Mouse (Mus musculus) spleen, postnatal 14 days (tissue): ENCODE results near the gene Mrpl22.
A peak's percentile ranks its signal among the peaks of the same experiment; 100 is the strongest.
"Not testable (repeated sequence)": the region's sequence is repeated elsewhere in the genome, so short reads cannot be mapped to it uniquely, and the experiment has no call there.

Source experiments
- DNase-seq, 2 experiments: peaks; one replicate each; pipeline ENCODE4 v3.0.0; 2021 to 2022; ENCODE audit warnings: low spot score in 2 of 2

Mrpl22 gene

DNA sequence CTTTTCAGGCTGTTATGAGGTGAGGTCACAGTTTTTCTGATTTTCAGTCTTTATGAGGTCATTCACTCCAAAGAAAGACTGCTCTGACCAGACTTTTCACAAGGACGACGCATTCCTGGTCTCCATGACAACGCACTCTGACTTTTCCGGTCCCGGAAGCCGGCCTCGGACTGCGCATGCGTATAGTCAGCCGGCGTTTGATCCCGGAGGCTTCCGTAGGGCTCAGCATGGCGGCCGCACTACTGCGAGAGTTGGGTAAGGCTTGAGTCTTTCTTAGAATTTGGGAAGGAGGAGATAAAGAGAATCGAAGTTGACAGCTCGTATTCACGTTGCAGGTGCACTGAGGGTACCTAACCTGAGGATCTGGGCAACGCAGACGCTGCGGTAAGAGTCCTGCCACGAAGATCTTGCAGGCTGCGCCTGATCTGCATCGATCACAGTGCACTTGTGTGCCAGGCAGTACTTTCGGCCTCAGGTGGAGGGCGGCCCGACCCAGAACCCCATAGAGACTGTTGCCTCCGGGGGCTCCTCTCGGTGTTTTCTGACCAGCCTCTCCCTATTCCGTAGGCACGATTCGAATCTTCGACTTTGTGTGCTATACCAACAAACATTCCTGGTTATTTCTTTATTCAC lies at the start of gene Mrpl22:
Mrpl22 (plus strand) TSS at position 203 of the 633 bp plus-strand sequence.
- DNase-seq: peak; percentile 86 to 93

DNA sequence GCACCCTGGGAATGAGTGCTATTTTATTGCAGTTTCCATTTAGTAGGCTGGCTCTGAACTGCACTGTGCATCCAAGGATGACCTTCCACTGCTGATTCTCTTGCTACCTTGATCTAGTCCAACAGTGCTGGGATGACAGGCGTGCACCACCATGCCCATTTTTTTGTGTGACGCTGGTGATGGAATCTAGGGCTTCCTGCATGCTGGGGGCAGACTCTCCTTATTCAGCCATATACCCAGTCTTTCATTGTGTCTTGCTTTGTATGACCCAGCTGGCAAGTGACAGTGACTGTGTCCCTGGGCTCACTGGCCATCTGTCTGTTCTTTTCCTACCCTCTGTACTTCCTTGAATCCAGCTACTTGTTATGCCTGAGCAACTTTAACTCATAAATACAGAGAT lies 47.8 kb upstream of the Mrpl22 start:
- DNase-seq: no peak

DNA sequence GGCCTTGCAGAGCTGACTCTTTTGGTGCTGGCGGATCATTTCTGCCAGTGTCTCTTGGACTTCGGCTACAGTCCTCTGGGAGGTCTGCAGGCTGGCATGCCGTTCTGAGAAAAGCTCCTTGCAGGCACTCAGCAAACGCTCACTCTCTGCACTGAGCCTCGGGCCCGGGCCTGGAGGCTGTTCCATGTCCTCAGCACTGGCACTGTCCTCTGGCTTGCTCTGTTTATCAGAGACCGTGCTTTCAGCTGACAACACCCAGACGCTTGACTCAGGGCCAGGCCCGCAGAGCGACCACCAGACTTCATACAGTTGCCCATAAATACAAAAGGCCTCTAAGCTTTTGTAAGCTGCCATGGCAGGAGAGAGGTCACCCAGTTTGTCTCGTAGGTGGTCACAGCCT lies 46.4 kb upstream of the Mrpl22 start:
- no peak for DNase-seq

DNA sequence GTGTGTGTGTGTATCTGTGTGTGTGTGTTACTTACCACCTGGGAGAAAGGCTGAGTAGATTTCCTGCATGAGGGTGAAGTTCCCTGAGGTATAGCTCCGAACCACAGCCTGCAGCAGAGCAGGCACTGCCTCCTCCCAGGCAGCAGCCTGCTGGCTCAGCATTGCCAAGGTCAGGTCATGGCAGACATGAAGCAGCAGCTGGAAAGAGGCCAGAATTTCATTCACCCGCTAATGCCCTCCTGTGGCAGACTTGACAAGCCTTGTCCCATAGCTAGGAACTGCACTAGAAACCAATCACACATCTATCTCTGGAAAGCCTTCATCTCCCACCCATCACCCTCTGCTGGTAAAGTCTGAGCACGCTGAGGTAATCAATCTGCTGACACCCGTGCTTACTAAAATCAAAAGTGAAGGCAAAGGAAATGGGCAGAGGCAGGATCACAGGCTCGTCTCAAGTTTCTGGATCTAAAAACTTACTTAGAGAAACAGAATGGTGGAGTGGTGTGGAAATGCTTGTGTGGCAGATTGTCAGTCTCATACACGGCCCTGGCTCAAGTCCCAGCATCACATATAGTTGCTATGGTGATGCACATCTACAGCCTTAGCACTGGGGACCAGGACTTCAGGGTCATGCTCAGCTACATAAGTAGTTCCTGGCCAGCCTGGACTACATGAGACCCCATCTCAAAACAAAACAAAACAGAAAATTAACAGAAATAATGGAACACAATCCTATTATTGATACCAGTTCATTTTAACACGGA lies 44.9 kb upstream of the Mrpl22 start:
- DNase-seq: peak in 1 of 2 experiments; percentile 20

DNA sequence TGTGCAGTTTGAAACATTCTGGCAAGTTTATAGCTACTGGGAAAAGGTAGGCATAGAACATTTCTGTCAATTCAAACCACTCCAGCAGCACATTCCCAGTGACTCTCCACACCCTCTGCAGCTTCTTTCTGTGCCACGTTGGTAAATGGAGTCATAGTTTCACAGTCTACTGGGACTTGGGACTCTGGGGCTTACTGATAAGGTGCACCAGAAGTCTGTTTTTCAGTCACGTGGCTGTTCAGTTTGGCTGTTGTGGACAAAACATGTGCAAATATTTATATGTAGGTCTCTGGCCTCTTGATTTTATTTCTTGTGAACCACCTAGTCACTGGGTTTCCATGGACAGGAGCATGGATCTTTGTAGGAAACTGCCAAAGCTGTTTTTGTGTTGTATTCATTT lies 43.9 kb upstream of the Mrpl22 start:
- no peak for DNase-seq

DNA sequence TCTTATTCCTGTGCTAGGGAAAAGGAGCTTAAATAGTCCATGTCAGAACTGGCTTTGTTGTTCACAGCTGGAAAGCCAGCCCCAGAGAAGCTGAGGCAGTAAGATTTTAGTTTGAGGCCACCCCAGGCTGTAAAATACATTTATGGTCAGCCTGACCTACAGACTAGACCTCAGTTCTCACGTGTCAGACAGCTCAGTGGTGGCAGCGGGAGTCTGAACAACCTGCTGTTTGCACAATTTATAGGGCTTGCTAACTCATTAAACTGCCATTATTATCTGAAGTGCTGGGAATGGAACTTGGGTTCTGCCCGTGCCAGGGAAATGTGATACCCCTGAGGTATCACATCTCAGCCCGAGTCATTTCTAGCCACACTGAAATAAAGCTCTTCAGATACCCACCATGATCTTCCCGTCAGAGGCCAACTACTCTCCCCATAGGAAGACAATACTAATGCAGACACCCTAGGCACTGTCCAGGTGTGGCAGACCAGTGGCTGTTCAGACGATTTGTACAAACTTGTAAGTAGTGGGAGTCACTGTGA lies 42.1 kb upstream of the Mrpl22 start:
- DNase-seq: no peak

DNA sequence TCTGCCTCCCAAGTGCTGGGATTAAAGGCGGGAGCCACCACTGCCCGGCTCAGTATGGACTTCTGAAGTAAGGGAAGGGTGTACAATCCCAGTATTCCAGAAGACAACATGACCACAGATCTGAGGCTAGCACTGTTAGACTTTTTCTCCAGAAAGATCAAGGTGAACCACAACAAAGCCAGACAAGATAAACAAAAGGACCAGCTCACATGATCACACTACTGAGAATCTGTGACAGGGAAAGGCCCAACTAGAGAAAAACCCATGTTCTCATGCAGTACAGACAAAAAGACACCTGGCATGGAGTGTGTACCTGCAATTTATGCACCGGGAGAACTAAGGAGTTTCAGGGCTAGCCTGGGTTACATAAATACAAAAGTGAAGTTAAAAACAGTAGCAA lies 39.4 kb upstream of the Mrpl22 start:
- DNase-seq: no peak

DNA sequence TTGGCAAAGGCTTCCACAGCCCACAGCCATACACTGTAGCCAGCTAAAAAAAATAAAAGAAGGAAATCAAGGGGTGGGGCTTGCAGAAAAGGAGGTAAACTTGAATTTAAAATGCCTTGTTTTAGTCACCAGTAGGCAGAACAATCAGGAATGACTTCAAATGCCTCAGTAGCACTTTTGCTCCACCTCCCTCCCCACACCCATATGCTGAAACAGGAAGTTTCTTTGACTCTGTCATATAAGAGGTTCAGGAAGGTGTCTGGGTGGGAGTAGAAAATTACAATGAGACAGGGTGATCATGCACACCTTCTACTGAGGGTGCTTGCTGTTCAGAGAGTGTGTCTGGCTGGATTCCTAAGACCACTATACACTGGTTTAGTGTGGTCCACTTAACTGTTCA lies 36.6 kb upstream of the Mrpl22 start:
- no peak for DNase-seq

DNA sequence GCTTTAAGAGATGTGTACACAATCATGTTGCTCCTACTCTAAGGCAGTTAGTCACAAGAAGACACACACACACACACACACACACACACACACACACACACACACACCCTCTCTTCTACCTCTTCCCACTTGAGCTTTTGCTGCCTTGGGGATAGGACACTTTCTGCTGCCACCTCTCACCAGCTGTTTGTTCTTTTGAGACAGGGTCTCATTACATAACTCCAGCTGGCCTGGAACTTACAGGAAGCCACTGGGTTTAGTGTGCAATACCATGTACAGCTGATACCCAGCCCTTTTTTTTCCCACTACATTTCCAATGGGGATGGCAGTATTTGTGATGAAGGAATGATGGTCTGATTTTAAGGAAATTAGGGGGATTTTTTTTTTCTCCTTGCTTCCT lies 36.2 kb upstream of the Mrpl22 start:
- DNase-seq: no peak

DNA sequence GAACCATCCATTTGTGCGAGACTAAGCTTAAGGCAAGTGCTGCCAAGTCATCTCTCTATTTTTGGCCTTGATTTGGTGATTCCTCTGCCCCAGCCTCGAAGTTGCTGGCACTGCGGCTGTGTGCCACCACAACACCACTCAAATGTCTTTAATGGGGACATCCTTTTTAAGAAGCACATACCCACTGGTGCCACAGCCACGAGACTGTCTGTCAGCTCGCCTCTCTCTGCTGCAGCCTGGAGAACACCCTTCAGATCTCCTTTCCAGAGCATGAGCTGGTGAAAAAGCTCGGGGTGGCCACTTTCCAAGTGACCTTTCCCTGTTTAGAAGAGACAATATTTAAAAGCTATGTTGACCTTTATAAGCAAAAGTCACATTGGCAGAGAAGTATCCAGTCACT lies 34.8 kb upstream of the Mrpl22 start:
- DNase-seq: no peak

DNA sequence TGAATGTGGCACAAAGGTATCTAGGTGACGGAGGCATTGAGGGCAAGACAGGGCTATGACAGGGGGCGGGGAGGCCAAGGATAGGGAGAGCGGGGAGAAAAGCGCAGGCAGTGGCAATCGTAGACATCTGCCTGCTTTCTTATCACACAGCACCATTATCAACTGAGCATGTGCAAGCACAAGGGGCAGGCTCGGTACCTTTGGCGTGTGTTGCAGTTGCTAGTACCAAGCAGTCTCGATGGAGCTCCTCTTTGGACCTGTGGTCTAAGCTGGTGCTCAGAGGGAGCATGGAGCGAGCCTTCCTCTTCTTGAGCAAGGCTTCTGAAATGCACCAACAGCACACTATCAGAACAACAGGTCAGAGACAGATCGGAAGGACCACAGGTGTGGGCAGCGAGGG lies 32.6 kb upstream of the Mrpl22 start:
- no peak for DNase-seq

DNA sequence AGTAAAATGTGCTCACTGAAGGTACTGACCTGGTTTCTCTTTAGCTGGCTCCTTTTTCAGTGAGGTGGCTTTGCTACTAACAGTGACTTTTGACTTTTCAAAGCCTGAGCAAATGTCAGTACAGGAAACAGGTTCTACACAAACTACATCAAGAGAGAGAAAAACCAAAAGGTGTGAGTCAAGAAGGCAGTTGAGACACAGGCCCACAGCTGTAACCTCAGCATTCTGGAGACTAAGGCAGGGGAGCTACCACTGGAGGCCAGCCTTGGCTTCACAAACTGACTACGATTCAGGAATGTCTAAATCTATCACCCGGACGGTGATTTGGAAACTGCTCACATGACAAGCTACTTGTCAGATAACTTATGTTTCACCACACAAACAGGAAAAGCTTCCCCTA lies 32.0 kb upstream of the Mrpl22 start:
- no peak for DNase-seq

DNA sequence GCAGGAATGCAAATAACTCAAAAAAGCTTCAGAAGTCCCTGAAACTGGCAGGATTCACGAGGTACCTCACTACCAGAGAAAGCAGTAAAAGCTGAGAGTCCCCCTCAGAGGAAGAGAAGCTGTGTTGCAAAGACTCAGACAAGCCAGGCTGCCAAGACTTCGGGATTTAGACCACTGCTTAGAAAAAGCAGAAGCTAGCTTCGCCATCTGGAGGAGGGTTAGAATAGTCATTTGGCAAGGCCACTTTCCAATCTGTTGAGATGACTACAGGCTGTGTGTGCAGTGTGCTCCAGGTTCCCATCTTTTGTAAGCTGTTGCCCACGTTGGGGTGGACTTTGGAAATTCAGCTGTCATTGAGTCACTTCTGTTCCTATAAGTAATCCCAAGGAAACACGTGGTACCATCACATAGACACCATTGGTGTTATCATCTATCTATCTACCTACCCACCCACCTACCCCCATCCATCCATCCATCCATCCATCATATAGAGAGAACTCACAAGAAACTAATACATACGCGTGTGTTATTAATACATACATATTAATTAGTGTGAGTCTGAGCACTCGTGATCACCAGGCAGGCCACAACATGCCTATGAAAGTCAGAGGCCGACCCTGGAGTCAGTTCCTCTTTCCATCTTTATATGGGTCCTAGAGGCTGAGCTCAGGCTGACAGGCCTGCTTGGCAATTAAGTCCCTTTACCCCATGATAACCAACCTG lies 27.6 kb upstream of the Mrpl22 start:
- no peak for DNase-seq

DNA sequence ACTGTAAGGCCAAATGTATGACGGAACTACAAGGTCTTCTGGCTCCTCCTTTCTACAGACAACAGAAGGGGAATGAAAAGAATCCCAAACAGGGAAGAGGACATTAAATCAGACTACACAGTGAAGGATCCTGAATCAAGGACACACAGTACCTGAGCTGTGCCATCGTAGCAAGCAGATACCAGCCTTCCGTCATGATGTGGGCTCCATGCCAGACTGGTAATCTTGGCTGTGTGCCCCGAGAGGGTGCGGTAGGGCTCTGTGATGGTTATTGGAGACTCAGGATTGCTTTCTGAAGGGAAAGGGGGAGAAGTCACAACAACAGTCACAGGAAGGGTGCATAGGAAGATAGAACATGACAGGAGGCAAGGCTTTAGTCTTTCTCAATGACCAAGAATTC lies 25.2 kb upstream of the Mrpl22 start:
- peak in 1 of 2 experiments; percentile 8 for DNase-seq

DNA sequence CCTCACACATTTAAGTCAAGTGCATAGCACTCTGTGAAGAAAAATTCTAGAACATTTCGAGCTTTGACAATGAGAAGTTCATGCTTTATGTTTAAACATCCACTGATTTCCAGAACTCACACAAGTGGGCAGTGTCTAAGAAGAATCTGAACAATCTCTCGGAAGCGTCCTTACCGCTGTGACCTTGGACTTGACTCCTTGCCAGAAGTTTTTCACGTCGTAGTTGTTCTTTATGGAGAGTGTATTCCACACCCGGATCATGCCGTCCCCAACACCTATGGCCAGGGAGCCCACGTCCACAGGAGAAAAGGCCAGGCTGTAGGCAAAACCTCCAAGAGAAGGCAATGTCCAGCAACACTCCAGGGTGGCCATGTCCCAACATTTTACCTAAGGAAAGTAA lies 16.0 kb upstream of the Mrpl22 start:
- DNase-seq: no peak

DNA sequence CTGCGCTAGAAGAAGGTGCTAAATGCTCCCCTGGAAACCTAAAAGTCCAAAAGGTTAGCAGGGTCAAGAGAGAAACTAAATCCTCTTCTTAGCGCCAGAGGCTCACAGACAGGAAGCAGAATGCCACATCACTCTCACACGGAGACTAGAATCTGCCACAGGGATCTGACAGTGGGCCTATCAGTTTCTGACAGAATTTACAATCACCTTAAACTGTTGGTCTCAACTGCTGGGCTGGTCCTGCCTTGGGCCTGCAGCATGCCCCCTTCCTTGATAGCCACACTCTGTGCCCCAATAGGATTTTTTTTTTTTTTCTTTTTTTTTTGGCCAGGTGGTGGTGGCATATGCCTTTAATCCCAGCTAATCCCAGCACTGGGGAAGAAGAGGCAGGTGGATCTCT lies 14.6 kb upstream of the Mrpl22 start:
- DNase-seq: no peak

DNA sequence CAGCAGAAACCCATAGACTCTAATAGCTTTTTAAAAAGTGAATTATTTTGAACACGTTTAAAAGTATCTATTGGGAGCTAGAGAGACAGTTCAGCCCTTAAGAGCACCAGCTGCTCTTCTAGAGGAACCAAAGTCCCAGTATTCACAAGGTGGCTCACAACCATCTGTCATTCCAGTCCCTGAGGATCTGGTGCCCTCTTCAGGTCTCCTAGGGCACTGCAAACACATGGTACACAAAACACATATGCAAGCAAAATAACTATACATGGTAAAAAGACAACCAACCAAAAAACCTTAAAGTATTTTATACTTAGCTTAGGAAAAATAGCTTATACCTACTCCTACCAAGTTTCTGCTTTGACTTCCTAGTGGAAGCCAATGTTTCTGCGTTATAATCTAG lies 6.4 kb upstream of the Mrpl22 start:
- no peak for DNase-seq

DNA sequence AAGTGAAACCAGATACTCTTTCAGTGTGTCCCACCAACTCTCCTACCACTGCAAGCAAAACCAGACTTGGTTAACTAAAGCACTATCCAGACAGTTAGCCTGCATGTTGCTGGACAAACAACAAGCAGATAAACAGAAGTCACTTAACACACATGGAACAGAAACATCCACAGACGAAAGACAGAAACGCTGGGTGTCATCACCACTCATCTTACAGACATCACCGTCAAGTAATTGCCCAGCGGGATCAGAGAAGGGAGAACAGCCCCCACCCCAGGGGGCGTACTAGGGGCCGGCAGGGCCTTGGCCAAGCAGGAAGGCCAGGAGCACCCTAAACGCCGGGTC lies 3.7 kb upstream of the Mrpl22 start:
- no peak for DNase-seq

DNA sequence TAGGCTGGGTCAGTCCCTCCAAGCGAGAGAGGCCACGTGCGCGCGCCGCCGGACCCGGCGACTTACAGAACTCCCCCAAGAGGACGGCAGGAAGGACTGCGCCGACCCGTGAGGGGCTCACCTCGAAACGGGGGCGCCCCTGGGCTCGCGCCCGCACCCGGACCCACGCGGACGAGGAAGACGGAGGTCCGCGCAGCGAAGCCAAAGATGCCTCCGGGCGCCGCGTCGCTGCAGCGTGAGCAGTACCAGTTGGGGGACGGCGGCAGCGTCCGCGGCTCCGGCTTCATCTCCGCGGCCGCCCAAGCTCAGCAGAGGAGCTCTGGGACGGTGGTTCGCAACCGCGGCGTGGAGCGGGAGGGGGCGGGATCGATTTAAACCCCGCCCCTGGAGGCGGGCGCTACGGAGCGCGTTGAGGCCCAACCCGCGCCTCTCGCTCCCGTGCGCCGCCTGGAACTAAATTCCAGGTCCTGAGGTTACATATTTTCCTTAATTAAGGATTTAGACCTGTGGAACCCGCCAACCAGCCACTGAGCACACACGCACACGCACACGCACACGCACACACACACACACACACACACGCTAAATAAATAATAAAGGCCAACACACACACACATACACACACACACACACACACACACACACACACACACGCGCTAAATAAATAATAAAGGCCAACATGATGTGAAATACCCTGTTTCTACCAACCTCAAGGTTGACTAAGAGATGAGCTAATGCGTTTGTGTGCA lies 3.1 kb upstream of the Mrpl22 start, which contains the start of gene Gemin5:
Gemin5 (minus strand) TSS at position 373 of the 749 bp plus-strand sequence.
- peak; percentile 75 to 84 for DNase-seq

DNA sequence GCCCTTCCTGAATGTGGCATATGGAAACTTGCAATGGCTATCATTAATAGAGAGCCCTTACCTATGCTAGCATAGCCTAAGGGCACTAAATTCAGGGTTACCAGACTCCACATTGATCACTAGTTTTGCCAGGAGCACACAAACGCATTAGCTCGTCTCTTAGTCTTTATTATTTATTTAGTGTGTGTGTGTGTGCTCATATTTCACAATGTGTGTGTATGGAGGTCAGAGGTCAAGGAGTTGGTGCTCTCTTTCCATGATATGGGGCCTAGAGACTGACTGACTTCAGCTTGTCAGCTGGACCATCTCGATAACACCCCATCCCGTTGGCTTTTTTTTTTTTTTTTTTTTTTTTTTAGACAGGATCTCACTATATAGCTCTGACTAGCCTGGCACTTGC lies 1.8 kb upstream of the Mrpl22 start:
- no peak for DNase-seq

DNA sequence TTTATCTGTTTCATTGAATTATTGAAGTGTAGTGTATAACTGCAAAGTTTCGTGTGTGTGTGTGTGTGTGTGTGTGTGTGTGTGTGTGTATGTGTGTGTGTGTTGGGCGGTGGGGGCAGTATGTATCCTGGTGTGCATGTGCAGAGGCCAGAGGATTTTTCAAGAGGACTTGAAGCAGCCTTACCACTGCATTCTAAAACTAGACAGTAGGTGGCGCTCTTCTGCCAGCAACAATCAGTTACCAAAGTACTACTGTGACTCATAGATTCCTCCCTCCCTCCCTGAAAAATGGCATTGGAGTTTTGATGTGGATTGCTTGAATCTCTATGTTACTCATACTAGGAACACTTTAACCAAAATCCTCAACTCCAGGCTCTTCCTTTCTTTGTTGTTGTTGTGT lies 8.1 kb downstream of the Mrpl22 start:
- peak; percentile 19 to 64 for DNase-seq

DNA sequence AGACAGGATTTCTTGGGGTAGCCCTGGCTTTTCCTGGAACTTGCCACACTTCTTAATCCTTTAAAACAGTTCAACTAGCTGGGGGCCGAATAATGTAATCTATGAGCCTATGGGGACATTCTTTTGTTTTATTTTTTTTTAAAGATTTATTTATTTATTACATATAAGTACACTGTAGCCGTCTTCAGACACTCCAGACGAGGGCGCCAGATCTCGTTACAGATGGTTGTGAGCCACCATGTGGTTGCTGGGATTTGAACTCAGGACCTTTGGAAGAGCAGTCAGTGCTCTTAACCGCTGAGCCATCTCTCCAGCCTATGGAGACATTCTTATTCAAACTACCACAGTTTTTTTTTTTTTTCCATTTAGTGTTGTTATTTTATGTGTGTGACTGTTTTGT lies 8.5 kb downstream of the Mrpl22 start:
- not testable (repeated sequence) for DNase-seq
